Mouse (Mus musculus): ENCODE measurements around the gene Zfp626. TPM values are rescaled to one million over a fixed set of nuclear protein-coding genes. Genes with fewer than 3 reads are reported as not detected.
"Not testable (repeated sequence)": the region's sequence is repeated elsewhere in the genome, so short reads cannot be mapped to it uniquely, and the experiment has no call there.

Zfp626 gene
- polyA plus RNA-seq (2015; fragmentation: Nextera tagmentation; extraction: Ambion mirVana) = 1.4 and 2.0 TPM in 2 replicates

DNA sequence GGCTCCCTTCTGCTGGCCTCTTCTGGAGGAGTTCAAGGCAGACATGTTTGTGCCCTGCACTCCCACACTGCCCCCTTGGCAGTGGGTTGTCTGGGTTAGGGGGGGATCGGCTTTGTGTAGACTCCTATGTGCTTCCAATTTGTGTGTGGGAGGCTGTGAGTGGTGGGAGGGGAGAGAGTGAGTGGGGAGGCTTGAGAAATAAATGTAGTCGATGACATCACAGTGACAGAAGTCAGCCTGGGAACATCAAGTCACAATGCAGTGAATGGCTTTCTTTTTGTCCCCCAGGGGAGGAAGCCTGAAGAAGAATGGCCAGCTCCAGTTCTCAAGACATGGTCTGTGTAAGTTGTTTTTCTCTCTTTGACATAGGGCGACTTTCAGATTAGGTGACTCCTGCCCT lies at the start of gene Zfp626:
Gene Zfp626, plus strand, starts transcription at position 301 of the 400 bp plus-strand sequence.
- H3K9me3 ChIP-seq (replicated peaks; ENCODE audit: control insufficient read depth, low read length, poor library complexity, severe bottlenecking); H3K27ac ChIP-seq (ENCODE audit: low read length); H3K4me1 ChIP-seq (ENCODE audit: control insufficient read depth, insufficient read depth, low read length); H3K4me3 ChIP-seq (ENCODE audit: low read depth, low read length); ATAC-seq; H3K9ac ChIP-seq (ENCODE audit: low read depth, low read length); H3K36me3 ChIP-seq (ENCODE audit: control insufficient read depth, insufficient read depth, low read length); H3K4me2 ChIP-seq (ENCODE audit: low read length); H3K27me3 ChIP-seq (ENCODE audit: control insufficient read depth, insufficient read depth, low read depth, low read length): not testable (repeated sequence)
- 95% methylated on average over 2 of the region's 3 CpGs for WGBS

DNA sequence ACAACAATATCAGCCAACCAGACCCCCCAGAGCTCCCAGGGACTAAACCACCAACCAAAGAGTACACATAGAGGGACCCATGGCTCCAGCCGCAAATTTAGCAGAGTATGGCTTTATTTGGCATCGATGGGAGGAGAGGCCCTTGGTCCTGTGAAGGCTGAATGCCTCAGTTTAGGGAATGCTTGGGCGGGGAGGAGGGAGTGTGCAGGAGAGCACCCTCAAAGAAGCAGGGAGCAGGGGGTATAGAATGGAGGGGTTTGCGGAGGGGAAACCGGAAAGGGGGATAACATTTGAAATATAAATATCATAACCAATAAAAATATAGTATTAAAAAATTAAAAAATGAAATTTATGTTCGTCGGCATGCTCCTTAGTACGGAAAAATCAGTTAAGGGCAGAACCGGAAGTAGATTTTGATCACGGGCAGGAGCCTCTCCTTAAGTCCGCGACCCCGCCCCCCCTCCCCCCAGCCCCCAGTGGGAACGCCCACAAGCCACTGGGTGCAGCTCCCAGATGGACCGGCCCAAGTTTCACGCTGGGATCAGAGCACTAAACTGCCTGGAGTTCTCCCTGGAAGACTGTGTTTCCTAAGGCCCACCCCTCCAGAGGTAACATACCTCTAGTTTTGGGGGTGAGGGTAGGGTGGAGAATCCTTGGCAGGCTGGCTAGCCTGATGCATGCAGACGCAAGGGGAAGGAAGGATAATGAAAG lies 41.7 kb upstream of the Zfp626 start:
- Histone ChIP-seq H3K4me3 (ENCODE audit: low read depth, low read length) (peak overlapping the region; percentile 7; the same call in 1 of the 2 replicates), H3K9me3 (replicated peaks; ENCODE audit: control insufficient read depth, low read length, poor library complexity, severe bottlenecking) (no peaks in the 10 kb centered on the region), H3K9ac (ENCODE audit: low read depth, low read length) (no peak overlapping the region), H3K36me3 (ENCODE audit: control insufficient read depth, insufficient read depth, low read length) (no peaks in the 10 kb centered on the region), H3K4me2 (ENCODE audit: low read length) (peak overlapping the region; percentile 46), H3K27ac (ENCODE audit: low read length) (no peak overlapping the region), H3K4me1 (ENCODE audit: control insufficient read depth, insufficient read depth, low read length) (no peaks in the 10 kb centered on the region), H3K27me3 (ENCODE audit: control insufficient read depth, insufficient read depth, low read depth, low read length) (no peaks in the 10 kb centered on the region)
- 11% methylated on average over 17 of the region's 17 CpGs for WGBS
- no peak for ATAC-seq

DNA sequence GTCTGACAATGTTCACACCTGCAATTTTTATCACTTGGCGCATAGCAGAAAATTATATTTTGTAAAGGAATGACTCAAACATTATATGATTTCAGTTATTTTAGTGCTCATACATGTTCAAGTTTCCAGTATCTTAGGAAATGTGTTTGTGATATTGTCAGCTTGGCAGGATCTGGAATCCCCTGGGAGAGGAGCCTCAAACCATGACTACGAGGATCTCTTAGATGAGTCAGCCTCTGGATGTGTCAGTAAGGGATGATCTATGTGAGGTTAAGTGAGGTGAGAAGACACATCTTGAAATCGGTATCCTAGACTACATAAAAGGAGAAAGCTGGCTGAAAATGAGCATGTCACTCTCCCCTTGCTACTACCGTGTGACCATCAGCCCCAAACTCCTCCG lies 17.7 kb upstream of the Zfp626 start:
- no peak for ATAC-seq
- Histone ChIP-seq H3K9me3 (replicated peaks; ENCODE audit: control insufficient read depth, low read length, poor library complexity, severe bottlenecking) (0 out of 2 replicates have a peak, but pooled peaks cover 3% of the 10 kb centered on the region), H3K4me1 (ENCODE audit: control insufficient read depth, insufficient read depth, low read length) (no peaks in the 10 kb centered on the region), H3K36me3 (ENCODE audit: control insufficient read depth, insufficient read depth, low read length) (no peaks in the 10 kb centered on the region), H3K4me3 (ENCODE audit: low read depth, low read length) (no peak overlapping the region), H3K4me2 (ENCODE audit: low read length) (no peak overlapping the region), H3K27ac (ENCODE audit: low read length) (no peak overlapping the region), H3K27me3 (ENCODE audit: control insufficient read depth, insufficient read depth, low read depth, low read length) (no peaks in the 10 kb centered on the region), H3K9ac (ENCODE audit: low read depth, low read length) (no peak overlapping the region)
- WGBS = 85% methylated on average over 5 of the region's 5 CpGs

DNA sequence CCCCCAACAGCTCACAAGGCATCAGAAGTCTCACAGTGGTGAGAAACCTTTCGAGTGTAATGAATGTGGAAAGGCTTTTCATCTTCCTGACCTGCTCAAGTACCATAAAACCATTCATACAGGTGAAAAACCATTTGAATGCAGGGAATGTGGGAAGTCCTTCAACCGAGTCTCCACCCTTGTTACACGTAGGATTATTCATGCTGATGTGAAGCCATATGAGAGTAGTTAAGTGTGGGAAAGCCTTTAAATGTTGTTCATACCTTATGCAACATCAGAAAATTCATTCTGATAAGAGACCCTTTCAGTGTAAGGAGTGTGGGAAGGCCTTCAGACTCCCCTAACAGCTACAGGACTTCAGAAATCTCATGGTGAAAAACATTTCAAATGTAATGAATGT lies 13.1 kb upstream of the Zfp626 start:
- WGBS = 77% methylated on average over 2 of the region's 3 CpGs
- not testable (repeated sequence) for H3K36me3 ChIP-seq (ENCODE audit: control insufficient read depth, insufficient read depth, low read length); H3K4me3 ChIP-seq (ENCODE audit: low read depth, low read length); ATAC-seq; H3K9me3 ChIP-seq (replicated peaks; ENCODE audit: control insufficient read depth, low read length, poor library complexity, severe bottlenecking); H3K4me2 ChIP-seq (ENCODE audit: low read length); H3K27me3 ChIP-seq (ENCODE audit: control insufficient read depth, insufficient read depth, low read depth, low read length); H3K27ac ChIP-seq (ENCODE audit: low read length); H3K9ac ChIP-seq (ENCODE audit: low read depth, low read length); H3K4me1 ChIP-seq (ENCODE audit: control insufficient read depth, insufficient read depth, low read length)

DNA sequence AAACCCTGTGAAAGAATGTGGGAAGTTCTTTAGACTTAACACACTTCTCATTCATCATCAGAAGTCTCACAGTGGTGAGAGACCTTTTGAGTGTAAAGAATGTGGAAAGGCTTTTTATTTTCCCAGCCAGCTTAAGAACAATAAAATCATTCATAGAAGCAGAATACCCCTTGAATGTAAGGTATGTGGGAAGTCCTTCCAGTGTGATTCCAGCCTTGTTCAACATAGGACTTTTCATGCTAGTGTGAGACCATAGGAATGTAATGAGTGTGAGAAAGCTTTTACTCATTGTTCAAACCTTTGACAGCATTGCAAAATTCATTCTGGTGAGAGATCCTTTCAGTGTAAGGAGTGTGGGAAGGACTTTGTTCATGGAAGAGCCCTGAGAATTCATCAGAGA lies 12.4 kb upstream of the Zfp626 start:
- H3K36me3 ChIP-seq (ENCODE audit: control insufficient read depth, insufficient read depth, low read length) = no peaks in the 10 kb centered on the region
- no peak overlapping the region for H3K4me3 ChIP-seq (ENCODE audit: low read depth, low read length)
- H3K27me3 ChIP-seq (ENCODE audit: control insufficient read depth, insufficient read depth, low read depth, low read length) = no peaks in the 10 kb centered on the region
- no peak for ATAC-seq
- H3K9me3 ChIP-seq (replicated peaks; ENCODE audit: control insufficient read depth, low read length, poor library complexity, severe bottlenecking) = no peaks in the 10 kb centered on the region
- no peak overlapping the region for H3K27ac ChIP-seq (ENCODE audit: low read length)
- peaks cover 6% of the 10 kb centered on the region; the same call in 1 of the 2 replicates for H3K4me1 ChIP-seq (ENCODE audit: control insufficient read depth, insufficient read depth, low read length)
- no peak overlapping the region for H3K4me2 ChIP-seq (ENCODE audit: low read length)
- no peak overlapping the region for H3K9ac ChIP-seq (ENCODE audit: low read depth, low read length)

DNA sequence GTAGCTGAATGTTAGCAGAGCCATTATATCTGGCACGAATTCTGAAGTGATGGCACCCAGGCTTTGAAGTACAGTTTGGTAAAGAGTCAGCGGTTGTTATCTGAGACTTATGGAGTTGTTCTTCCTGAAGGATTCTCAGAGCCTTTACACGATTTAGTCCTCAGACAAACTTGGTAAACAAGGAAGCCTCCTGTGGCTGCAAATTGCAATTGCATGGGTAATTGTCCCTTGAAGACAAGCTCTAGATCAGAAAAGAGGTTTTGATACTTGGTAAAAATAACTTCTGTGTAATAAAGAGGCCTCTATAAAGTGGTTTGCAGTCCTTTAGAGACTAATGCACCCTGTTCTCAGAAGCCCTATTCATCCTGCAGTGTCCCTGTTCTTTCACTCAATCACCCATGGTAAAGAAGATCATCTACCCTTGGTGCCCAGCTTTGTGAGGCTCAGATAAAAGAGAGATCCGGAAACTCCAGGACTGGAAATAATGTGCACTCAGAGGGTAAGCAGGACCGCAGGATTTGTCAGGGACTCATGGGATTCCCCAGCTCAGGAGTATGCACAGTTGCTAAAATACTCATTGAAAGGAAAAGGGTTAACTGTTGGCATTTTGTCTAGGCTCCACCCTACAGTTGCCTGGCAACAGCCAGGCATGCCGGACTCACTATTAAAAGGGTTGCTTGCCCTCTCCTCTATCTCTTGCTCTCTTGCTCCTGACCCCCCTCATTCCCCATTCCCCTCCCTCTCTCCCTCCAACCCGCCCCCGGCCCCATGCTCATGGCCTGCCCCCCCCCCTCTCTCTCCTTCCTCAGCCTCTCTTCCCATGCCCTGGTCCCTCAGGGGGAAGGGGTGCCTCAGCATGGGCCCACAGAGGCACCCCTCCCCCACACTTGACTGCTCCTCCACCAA lies 8.8 kb upstream of the Zfp626 start:
- Histone ChIP-seq H3K4me3 (ENCODE audit: low read depth, low read length) (no peak overlapping the region; the same call in 1 of the 2 replicates), H3K4me2 (ENCODE audit: low read length) (peak overlapping the region; percentile 31), H3K4me1 (ENCODE audit: control insufficient read depth, insufficient read depth, low read length) (peaks cover 6% of the 10 kb centered on the region; the same call in 1 of the 2 replicates), H3K27ac (ENCODE audit: low read length) (peak overlapping the region; percentile 19; the same call in 1 of the 2 replicates), H3K9ac (ENCODE audit: low read depth, low read length) (no peak overlapping the region), H3K36me3 (ENCODE audit: control insufficient read depth, insufficient read depth, low read length) (no peaks in the 10 kb centered on the region), H3K27me3 (ENCODE audit: control insufficient read depth, insufficient read depth, low read depth, low read length) (no peaks in the 10 kb centered on the region), H3K9me3 (replicated peaks; ENCODE audit: control insufficient read depth, low read length, poor library complexity, severe bottlenecking) (no peaks in the 10 kb centered on the region)
- ATAC-seq = 0 out of 2 replicates have a peak, but pooled peaks have one; percentile 62
- 16% methylated on average over 8 of the region's 8 CpGs for WGBS

DNA sequence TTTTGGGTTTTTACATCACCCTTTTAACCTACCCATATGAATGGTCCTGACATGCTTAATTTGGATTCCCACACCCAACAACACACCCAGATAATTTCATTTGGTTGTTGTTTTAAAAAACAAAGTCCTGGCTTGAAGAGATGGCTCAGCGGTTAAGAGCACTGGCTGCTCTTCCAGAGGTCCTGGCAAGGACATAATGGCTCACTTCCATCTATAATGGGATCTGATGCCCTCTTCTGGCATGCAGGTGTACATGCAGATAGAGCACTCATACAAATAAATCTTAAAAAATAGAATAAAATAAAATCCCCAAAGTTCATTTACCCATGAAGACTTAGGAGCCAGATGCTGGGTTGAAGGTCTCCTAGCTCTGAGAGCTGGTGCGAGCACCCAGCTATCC lies 5.9 kb upstream of the Zfp626 start:
- no peak for ATAC-seq
- no peak overlapping the region for H3K27ac ChIP-seq (ENCODE audit: low read length)
- H3K9me3 ChIP-seq (replicated peaks; ENCODE audit: control insufficient read depth, low read length, poor library complexity, severe bottlenecking) = no peaks in the 10 kb centered on the region
- H3K4me2 ChIP-seq (ENCODE audit: low read length) = no peak overlapping the region
- H3K27me3 ChIP-seq (ENCODE audit: control insufficient read depth, insufficient read depth, low read depth, low read length) = no peaks in the 10 kb centered on the region
- WGBS = 53% methylated on average over 2 of the region's 2 CpGs
- H3K4me3 ChIP-seq (ENCODE audit: low read depth, low read length) = no peak overlapping the region
- no peaks in the 10 kb centered on the region for H3K36me3 ChIP-seq (ENCODE audit: control insufficient read depth, insufficient read depth, low read length)
- H3K4me1 ChIP-seq (ENCODE audit: control insufficient read depth, insufficient read depth, low read length) = peaks cover 14% of the 10 kb centered on the region
- no peak overlapping the region for H3K9ac ChIP-seq (ENCODE audit: low read depth, low read length)

DNA sequence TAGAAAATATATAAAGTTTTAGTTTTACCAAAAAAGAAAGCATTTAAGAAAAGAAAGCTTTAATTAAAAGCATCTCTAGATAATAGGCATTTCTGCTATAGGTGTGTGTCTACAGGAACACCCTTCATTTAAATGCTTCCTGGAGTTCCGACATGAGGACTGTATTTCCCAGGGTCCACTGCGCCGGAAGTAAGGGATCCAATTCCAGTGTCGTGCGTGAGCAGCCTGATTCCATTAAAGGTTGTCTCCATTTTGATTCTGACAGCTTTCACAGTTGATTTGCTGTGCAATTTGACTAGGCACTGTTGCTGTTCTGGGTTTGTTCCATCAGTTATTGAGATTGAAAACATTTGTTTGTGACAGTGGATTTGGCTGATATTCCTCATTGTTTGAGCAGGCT lies 4.0 kb upstream of the Zfp626 start:
- Histone ChIP-seq H3K27ac (ENCODE audit: low read length) (no peak overlapping the region), H3K36me3 (ENCODE audit: control insufficient read depth, insufficient read depth, low read length) (no peaks in the 10 kb centered on the region), H3K4me2 (ENCODE audit: low read length) (no peak overlapping the region), H3K9me3 (replicated peaks; ENCODE audit: control insufficient read depth, low read length, poor library complexity, severe bottlenecking) (no peaks in the 10 kb centered on the region), H3K4me3 (ENCODE audit: low read depth, low read length) (no peak overlapping the region), H3K27me3 (ENCODE audit: control insufficient read depth, insufficient read depth, low read depth, low read length) (no peaks in the 10 kb centered on the region), H3K9ac (ENCODE audit: low read depth, low read length) (no peak overlapping the region), H3K4me1 (ENCODE audit: control insufficient read depth, insufficient read depth, low read length) (peaks cover 14% of the 10 kb centered on the region)
- no peak for ATAC-seq
- WGBS = 84% methylated on average over 5 of the region's 5 CpGs

Data from midbrain, embryonic 16.5 days (tissue).